Mouse (Mus musculus) C2C12 (cell line): ENCODE measurements around the gene Sap30bp.

Source experiments
- CEBPB ChIP-seq: IDR thresholded peaks from one replicate; pipeline ENCODE4 v1.6.1; 2011; ENCODE audit warnings: low read depth, mild to moderate bottlenecking, control low read depth, moderate library complexity
- CTCF ChIP-seq: IDR thresholded peaks from one replicate; pipeline ENCODE4 v1.5.1; 2011; ENCODE audit not compliant: control insufficient read depth, insufficient read depth, insufficient read length
- FOSL1 ChIP-seq: IDR thresholded peaks from one replicate; pipeline ENCODE4 v1.8.0; 2011; ENCODE audit warnings: mild to moderate bottlenecking, low read length; ENCODE audit not compliant: poor library complexity, insufficient read depth, severe bottlenecking
- MAX ChIP-seq: IDR thresholded peaks from one replicate; pipeline ENCODE4 v1.6.1; 2011; ENCODE audit warnings: mild to moderate bottlenecking, control low read depth
- MYOD1 ChIP-seq: IDR thresholded peaks from one replicate; pipeline ENCODE4 v1.6.1; 2011; ENCODE audit warnings: low read depth; ENCODE audit not compliant: control insufficient read depth, insufficient read length
- MYOG ChIP-seq: IDR thresholded peaks from one replicate; pipeline ENCODE4 v1.6.1; 2011; ENCODE audit not compliant: control insufficient read depth, insufficient read length; ENCODE audit errors: extremely low read depth
- USF1 ChIP-seq: IDR thresholded peaks from one replicate; pipeline ENCODE4 v1.6.1; 2011; ENCODE audit warnings: low read depth, mild to moderate bottlenecking, control low read depth, moderate library complexity

DNA sequence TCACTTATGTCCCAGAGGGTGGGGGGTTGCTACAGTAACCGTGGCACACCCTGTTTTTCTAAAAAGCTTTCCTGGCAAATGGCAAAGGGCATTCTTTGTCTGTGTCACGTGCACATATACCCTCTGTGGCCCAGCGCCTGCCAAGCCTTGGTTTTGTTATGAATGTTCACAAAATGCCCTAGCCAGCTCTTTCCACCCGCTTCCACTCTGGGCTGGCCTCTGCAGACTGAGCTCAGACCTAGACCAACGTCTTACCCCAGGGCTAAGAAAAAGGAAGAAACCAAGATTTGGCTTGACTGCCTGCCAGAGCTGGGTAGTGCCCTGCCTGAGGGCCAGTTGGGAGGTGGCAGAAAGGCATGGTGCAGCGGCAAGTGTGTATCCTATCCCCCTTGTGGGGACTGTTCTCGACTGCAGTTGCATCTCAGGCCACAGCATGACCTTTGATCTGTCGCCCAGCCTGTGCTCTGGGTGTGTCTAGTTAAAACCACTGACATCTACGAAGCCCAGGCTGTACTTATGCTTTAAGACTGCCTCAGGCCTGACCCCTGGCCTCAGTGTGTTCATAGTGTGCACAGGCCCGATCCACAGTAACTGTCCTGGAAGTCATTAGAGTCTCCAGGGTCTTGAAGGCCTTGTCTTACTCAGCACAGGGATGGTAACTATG, 22.2 kb downstream of the Sap30bp start:
- no peak for TF ChIP-seq CTCF
- TF ChIP-seq USF1 = peak; percentile 94
- TF ChIP-seq MAX = peak; percentile 76
- TF ChIP-seq MYOD1 = no peak
- no peak for TF ChIP-seq CEBPB
- TF ChIP-seq MYOG = no peak
- no peak for TF ChIP-seq FOSL1
